Mouse (Mus musculus) heart, embryonic 16.5 days (tissue): ENCODE measurements around the gene Zfp672. TPM values are rescaled to one million over a fixed set of nuclear protein-coding genes. Genes with fewer than 3 reads are reported as not detected.

Experiments used
- ATAC-seq: fragments of 200-750 bp; cut with Nextera tagmentation; replicated peaks from 2 replicates; pipeline ENCODE4 v1.8.0; 2017; ENCODE audit warnings: moderate number of reproducible peaks; ENCODE audit not compliant: insufficient read depth, low FRiP score; ENCODE audit errors: extremely low read depth
- H3K27ac ChIP-seq: fragments of 300-500 bp; sonication (generic); 2 replicates; pipeline ENCODE4 v1.5.1; 2014; ENCODE audit warnings: mild to moderate bottlenecking, low read length, control low read depth, moderate library complexity
- H3K27me3 ChIP-seq: fragments of 300-500 bp; sonication (generic); 2 replicates; pipeline ENCODE4 v1.6.1; 2014; ENCODE audit warnings: low read length, mixed read lengths; ENCODE audit not compliant: control insufficient read depth, insufficient read depth
- H3K36me3 ChIP-seq: fragments of 300-500 bp; sonication (generic); 2 replicates; pipeline ENCODE4 v1.6.1; 2014; ENCODE audit not compliant: control insufficient read depth, insufficient read depth
- H3K4me1 ChIP-seq: fragments of 300-500 bp; sonication (generic); 2 replicates; pipeline ENCODE4 v1.6.1; 2014; ENCODE audit warnings: low read length, mixed read lengths; ENCODE audit not compliant: control insufficient read depth, insufficient read depth
- H3K4me2 ChIP-seq: fragments of 300-500 bp; sonication (generic); 2 replicates; pipeline ENCODE4 v1.6.1; 2014; ENCODE audit warnings: low read depth, mild to moderate bottlenecking, control low read depth, low read length
- H3K4me3 ChIP-seq: fragments of 300-500 bp; sonication (generic); 2 replicates; pipeline ENCODE4 v1.5.1; 2014; ENCODE audit warnings: mild to moderate bottlenecking, control low read depth, low read length
- H3K9ac ChIP-seq: fragments of 300-500 bp; sonication (generic); 2 replicates; pipeline ENCODE4 v1.6.1; 2014; ENCODE audit warnings: low read length, control low read depth
- H3K9me3 ChIP-seq: fragments of 300-500 bp; sonication (generic); replicated peaks from 2 replicates; pipeline ENCODE4 v1.6.1; 2016; ENCODE audit warnings: low read length; ENCODE audit not compliant: control insufficient read depth
- WGBS: fragments of 180-500 bp; shearing (Covaris S2); extraction: QIAGEN DNeasy Blood & Tissue Kit; methylation state at CpG from one replicate; pipeline ENCODE4 v1.1.7; 2014; 5-methylcytosine and 5-hydroxymethylcytosine counted together
- polyA plus RNA-seq: library from polyadenylated mRNA; unstranded; fragments of >200 nt; fragmentation: Nextera tagmentation; extraction: Ambion mirVana; gene quantifications from 2 replicates; pipeline ENCODE4 v1.2.1, GENCODE M21; 2015

Zfp672 gene
- polyA plus RNA-seq, 1 experiment from 2014 or later: 38.8 TPM

DNA sequence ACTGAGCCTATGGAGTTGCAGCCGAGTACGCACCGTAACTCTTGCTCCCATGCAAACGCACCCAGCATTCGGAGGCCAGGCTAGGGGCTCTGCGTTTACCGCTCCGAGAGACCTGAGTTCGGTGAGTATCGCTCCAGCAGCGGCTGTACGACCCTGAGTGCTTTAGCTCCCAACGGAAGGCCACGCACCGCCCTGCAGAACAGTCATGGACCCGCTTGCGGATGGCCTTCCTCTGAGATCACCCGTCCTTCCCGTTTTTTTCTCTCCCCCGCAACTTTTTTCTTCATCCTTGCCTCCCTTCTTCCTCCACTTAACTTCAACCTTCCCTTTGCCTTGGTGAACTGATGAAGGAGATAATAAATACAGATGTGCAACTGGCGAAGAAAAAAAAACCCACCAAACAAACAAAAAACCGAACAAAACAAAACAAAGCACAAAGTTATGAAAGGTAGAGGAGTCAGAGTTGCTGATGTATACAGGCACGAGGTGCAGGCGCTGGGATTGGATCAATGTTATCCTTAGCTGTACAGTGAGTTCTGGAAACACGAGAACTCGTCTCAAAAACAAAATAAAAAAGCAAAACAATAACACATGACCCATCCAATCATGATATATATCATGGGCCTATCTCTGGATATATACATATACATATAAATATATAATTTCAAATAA is 27.2 kb downstream of the Zfp672 start:
- H3K9ac ChIP-seq: peak overlapping the region; percentile 80
- peak overlapping the region; percentile 95 for H3K27ac ChIP-seq
- peak; percentile 53 for ATAC-seq
- H3K36me3 ChIP-seq: no peaks in the 10 kb centered on the region
- peak overlapping the region; percentile 74 for H3K4me2 ChIP-seq
- WGBS: 1% methylated on average over 26 of the region's 26 CpGs
- H3K9me3 ChIP-seq: no peaks in the 10 kb centered on the region
- H3K27me3 ChIP-seq: no peaks in the 10 kb centered on the region
- peaks cover 16% of the 10 kb centered on the region for H3K4me1 ChIP-seq
- H3K4me3 ChIP-seq: peak overlapping the region; percentile 80

DNA sequence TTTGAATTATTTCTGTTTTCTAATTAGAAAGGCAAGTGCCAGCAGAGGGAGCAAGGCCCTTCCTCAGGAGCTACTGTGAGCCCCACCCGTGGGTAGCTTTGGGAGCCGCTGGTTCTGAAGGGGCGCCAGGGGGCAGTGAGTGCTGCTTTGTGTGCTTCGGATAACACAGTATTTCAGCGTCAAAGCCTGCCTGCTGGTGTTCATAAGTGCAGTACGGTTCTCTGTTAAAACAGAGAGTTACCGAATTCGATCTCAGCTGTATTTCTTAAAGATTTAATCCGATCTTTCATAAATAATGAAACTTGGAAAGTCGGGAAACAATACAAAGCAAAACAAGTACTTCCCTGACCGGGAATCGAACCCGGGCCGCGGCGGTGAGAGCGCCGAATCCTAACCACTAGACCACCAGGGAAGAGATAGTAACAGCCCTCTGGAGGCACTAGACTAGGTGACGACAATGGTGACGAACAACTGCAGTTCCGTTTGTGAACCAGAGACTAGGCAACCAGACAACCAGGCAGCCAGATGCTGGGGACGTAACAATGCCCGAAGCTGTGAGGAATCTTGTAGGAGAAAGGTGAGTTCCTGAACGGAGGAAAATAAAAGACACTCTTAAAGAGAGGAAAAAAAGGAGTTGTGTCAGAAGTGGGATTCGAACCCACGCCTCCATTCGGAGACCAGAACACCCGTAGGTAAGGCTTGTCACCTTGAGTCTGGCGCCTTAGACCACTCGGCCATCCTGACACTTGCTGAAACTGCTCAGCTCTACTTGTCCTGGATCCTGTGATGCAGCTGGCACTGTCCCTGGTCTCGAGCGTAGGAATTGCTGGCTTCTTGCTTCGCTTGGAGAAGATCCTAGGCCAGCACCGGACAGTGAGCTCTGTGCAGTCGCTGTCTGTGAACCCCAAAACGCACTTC is 28.0 kb downstream of the Zfp672 start:
- WGBS: under 1% methylated on average over 36 of the region's 36 CpGs
- H3K4me3 ChIP-seq: peak overlapping the region; percentile 80
- H3K9ac ChIP-seq: peak overlapping the region; percentile 80
- H3K36me3 ChIP-seq: no peaks in the 10 kb centered on the region
- no peaks in the 10 kb centered on the region for H3K9me3 ChIP-seq
- H3K4me1 ChIP-seq: peaks cover 12% of the 10 kb centered on the region
- no peaks in the 10 kb centered on the region for H3K27me3 ChIP-seq
- peak overlapping the region; percentile 95 for H3K27ac ChIP-seq
- peak overlapping the region; percentile 74 for H3K4me2 ChIP-seq
- ATAC-seq: peak; percentile 91

DNA sequence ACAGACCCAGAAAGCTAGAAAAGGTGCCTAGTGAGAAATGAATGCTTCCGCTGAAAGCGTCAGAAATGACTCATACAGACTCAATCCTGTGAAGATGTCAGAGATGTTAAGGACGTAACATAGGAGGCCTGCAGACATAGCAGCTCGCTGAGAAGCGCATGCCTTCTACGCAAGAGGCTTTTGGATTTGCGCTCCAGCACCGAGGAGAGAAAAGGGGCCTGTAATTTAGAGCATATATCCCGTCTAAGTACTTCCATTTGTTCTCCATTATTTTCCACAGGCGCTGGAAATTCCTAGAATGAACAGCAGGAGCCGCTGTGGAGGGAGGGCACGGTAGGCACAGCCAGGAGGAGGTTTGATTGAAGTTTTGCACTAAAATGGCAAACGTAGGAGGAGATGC is 29.1 kb downstream of the Zfp672 start:
- no peak for ATAC-seq
- H3K9ac ChIP-seq: peak overlapping the region; percentile 46
- no peaks in the 10 kb centered on the region for H3K36me3 ChIP-seq
- H3K4me2 ChIP-seq: peak overlapping the region; percentile 74
- H3K9me3 ChIP-seq: no peaks in the 10 kb centered on the region
- peaks cover 9% of the 10 kb centered on the region for H3K4me1 ChIP-seq
- H3K27me3 ChIP-seq: no peaks in the 10 kb centered on the region
- H3K4me3 ChIP-seq: peak overlapping the region; percentile 44
- 13% methylated on average over 13 of the region's 13 CpGs for WGBS
- no peak overlapping the region for H3K27ac ChIP-seq

DNA sequence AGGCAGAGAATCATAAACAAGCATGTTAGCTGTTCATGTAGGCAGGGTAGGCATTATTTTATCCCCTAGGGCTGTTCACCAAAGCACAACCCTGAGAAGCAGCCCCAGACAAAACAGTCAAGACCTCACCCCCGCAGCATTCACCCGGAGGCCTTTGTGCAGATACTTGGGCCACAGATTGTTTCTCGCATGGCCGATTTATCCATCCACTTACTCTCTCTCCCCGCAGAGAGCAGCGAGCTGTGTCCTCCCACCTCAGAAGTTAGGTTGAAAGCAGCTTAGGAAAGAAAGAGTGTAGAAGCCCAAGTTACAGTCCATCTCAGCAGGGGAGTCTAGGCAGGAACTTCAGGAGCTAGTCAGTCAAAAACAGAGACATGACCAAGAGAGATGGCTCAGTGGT is 32.7 kb downstream of the Zfp672 start:
- no peak overlapping the region for H3K27ac ChIP-seq
- H3K36me3 ChIP-seq: no peaks in the 10 kb centered on the region
- H3K4me2 ChIP-seq: no peak overlapping the region
- 79% methylated on average over 6 of the region's 6 CpGs for WGBS
- ATAC-seq: no peak
- no peak overlapping the region for H3K9ac ChIP-seq
- H3K4me1 ChIP-seq: peaks cover 4% of the 10 kb centered on the region; the same call in 1 of the 2 replicates
- no peak overlapping the region for H3K4me3 ChIP-seq
- H3K9me3 ChIP-seq: no peaks in the 10 kb centered on the region
- no peaks in the 10 kb centered on the region for H3K27me3 ChIP-seq

DNA sequence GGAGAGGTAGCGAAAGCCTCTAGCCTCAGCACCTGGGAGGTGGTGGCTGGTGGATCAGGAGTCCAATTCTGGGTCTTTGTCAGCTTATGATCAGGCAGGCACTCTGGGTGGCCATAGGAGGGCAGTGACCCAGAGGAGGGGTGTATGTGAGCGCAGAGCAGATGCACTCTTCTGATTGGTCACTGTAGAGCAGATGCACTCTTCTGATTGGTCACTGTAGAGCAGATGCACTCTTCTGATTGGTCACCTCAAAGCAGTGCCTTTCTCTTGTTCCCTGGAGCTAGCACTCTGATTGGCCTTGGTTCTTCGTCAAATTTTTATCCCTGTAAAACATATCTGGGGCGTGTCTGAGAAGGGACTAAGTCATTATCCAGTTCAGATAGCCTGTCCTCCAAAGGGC is 37.3 kb downstream of the Zfp672 start:
- Histone ChIP-seq H3K9ac (no peak overlapping the region), H3K27ac (no peak overlapping the region), H3K4me3 (no peak overlapping the region), H3K4me1 (no peaks in the 10 kb centered on the region), H3K36me3 (no peaks in the 10 kb centered on the region), H3K27me3 (no peaks in the 10 kb centered on the region), H3K4me2 (no peak overlapping the region), H3K9me3 (no peaks in the 10 kb centered on the region)
- 43% methylated on average over 4 of the region's 4 CpGs for WGBS
- no peak for ATAC-seq

DNA sequence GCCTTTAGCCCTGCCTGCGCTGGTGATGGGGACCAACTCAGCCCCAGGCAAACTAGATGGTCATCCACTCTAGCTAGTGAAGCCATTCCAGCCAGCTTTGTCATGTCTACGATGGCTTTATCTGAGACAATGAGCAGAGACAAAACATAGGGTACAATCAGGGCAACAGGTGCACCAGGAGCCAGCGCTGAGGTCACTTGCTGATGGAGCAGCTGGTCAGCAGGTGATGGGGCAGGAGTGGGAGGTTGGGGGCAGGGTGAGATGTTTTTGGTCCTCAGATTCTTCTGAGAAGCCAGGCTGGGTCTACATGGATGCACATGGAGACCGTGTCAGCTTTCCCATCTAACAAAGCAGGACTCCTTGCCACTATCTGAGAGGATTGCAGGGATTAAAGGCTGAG is 39.3 kb downstream of the Zfp672 start:
- no peak for ATAC-seq
- Histone ChIP-seq H3K4me1 (no peaks in the 10 kb centered on the region), H3K27me3 (peaks cover 4% of the 10 kb centered on the region; the same call in 1 of the 2 replicates), H3K36me3 (no peaks in the 10 kb centered on the region), H3K4me3 (no peak overlapping the region), H3K9me3 (no peaks in the 10 kb centered on the region), H3K27ac (no peak overlapping the region), H3K4me2 (no peak overlapping the region), H3K9ac (no peak overlapping the region)
- 83% methylated on average over 4 of the region's 4 CpGs for WGBS

DNA sequence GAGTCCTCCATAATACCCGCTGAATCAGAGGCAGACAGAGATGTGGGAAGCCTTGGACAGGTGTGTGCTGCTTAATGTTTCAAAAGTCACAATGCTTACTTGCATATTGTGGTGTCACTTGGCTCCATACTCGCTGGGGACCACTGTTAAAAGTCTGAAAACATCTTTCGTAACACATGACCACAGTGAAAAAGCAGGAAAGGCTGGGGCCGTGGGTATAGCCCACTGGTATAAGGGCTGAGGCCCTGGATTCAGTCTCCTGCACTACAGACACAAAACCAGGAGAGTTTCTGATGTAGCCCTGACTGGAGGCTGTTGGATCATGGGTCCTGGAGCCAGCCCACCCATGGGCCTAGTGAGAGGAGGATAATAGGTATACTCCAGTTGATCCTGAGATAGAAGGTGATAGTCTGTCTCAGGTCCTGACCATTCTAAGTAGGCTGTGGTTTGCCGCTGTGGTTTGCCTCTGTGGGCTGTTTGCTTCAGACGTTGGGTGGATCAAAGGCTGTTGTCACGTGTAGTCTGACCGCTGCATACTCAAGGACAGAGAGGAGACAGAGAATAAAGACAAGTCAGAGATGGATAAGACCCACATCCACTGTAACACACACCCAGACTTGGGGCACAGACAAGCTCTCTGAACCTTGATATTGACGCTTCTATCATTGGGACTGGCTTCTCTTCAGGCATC is 40.0 kb downstream of the Zfp672 start:
- Histone ChIP-seq H3K36me3 (no peaks in the 10 kb centered on the region), H3K9ac (no peak overlapping the region), H3K9me3 (no peaks in the 10 kb centered on the region), H3K27me3 (peaks cover 5% of the 10 kb centered on the region; the same call in 1 of the 2 replicates), H3K4me3 (no peak overlapping the region), H3K4me2 (no peak overlapping the region), H3K27ac (no peak overlapping the region), H3K4me1 (no peaks in the 10 kb centered on the region)
- WGBS: 62% methylated on average over 9 of the region's 9 CpGs
- ATAC-seq: no peak

DNA sequence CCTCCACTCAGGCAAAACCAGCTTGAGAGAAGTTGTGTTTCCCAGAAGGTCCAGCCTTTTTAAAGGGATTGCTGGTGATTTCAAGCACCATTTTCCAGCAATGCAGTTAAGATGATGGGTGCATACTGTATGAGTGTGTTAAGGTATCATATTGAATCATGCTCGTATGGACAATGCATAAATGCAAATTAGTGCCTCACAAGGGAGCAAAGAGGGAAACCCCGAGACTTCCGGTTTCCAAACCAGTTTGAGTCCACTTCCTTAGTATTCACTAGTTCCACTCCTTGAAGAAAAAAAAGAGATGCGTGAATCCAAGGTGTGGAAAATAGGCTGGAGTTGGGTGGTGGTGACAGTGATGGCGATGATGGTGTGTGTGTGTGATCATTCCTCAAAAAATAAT is 47.6 kb downstream of the Zfp672 start:
- H3K36me3 ChIP-seq: no peaks in the 10 kb centered on the region

More for the DNA sequence above, 47.6 kb downstream of the Zfp672 start:
- ATAC-seq: no peak
- no peak overlapping the region for H3K9ac ChIP-seq
- no peak overlapping the region for H3K27ac ChIP-seq
- 74% methylated on average over 5 of the region's 5 CpGs for WGBS
- no peaks in the 10 kb centered on the region for H3K4me1 ChIP-seq
- no peaks in the 10 kb centered on the region for H3K9me3 ChIP-seq
- H3K27me3 ChIP-seq: peaks cover 9% of the 10 kb centered on the region
- no peak overlapping the region for H3K4me3 ChIP-seq
- no peak overlapping the region for H3K4me2 ChIP-seq
